Mouse (Mus musculus) spleen, adult 2 months (tissue): ENCODE measurements around the gene Apba3. TPM values are rescaled to one million over a fixed set of nuclear protein-coding genes. Genes with fewer than 3 reads are reported as not detected.

Experiments used
- DNase-seq, 2 experiments: peaks; one replicate each; pipeline versions ENCODE4 v3.0.0 to v3.0.0-alpha.2; 2012 to 2021; ENCODE audit warnings: low spot score in 2 of 2, low read depth in 1 of 2
- H3K27ac ChIP-seq: fragments of 200-500 bp; 2 replicates; pipeline ENCODE4 v1.5.1; 2012; ENCODE audit warnings: low read length, inconsistent platforms; ENCODE audit not compliant: insufficient read depth
- H3K27me3 ChIP-seq: fragments of 200-500 bp; 2 replicates; pipeline ENCODE4 v1.6.1; 2012; ENCODE audit warnings: mild to moderate bottlenecking, moderate library complexity, low read length, inconsistent platforms; ENCODE audit not compliant: control insufficient read depth, insufficient read depth
- H3K36me3 ChIP-seq: fragments of 200-500 bp; 2 replicates; pipeline ENCODE4 v1.6.1; 2012; ENCODE audit warnings: mild to moderate bottlenecking, low read length, inconsistent platforms; ENCODE audit not compliant: control insufficient read depth, insufficient read depth
- H3K4me1 ChIP-seq: fragments of 200-500 bp; 2 replicates; pipeline ENCODE4 v1.6.1; 2011; ENCODE audit warnings: inconsistent platforms; ENCODE audit not compliant: control insufficient read depth, insufficient read depth, insufficient read length
- H3K4me3 ChIP-seq: fragments of 200-500 bp; 2 replicates; pipeline ENCODE4 v1.5.1; 2011; ENCODE audit warnings: mild to moderate bottlenecking, inconsistent platforms; ENCODE audit not compliant: insufficient read depth, insufficient read length; ENCODE audit errors: extremely low read depth
- CTCF ChIP-seq: fragments of 200-500 bp; IDR thresholded peaks from 2 replicates; pipeline ENCODE4 v1.5.1; 2011; ENCODE audit warnings: mild to moderate bottlenecking, inconsistent platforms; ENCODE audit not compliant: insufficient read depth, insufficient read length, insufficient replicate concordance; ENCODE audit errors: extremely low read depth
- POLR2A ChIP-seq: fragments of 200-500 bp; IDR thresholded peaks from 2 replicates; pipeline ENCODE4 v1.6.1; 2011; ENCODE audit warnings: low read depth, low read length, inconsistent platforms
- WGBS: fragments of 180-500 bp; shearing (Covaris S2); methylation state at CpG from one replicate; pipeline ENCODE4 v1.1.7; 2018; 5-methylcytosine and 5-hydroxymethylcytosine counted together
- polyA plus RNA-seq: library from polyadenylated mRNA; depleted of rRNA; stranded (reverse); fragments of >200 nt; gene quantifications from 2 replicates; pipeline ENCODE4 v1.2.3, GENCODE M21; 2012

Apba3 gene
- polyA plus RNA-seq, 1 experiment, result 63.0 TPM

DNA sequence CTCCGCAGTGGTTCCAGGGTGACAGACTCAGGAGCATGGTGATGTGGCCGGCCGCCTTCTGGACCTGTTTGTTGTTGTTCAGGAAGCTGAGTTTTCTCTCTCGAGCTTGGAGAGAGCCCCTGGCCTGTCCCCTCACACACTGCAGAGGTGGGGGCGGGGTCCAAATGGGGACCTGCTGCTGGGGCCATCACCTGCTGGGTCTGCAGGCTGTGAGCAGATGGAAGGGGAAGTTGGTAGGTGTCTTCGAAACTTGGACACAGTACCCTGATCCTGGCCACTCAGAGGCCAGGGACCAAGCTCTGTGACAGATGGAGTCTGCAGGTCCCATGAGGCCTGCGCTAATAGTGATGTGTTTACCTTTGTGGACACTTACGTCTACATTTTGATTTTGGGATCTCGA, 34.6 kb downstream of the Apba3 start:
- no peak overlapping the region for H3K4me3 ChIP-seq
- DNase-seq, result no peak
- no peak for TF ChIP-seq POLR2A
- TF ChIP-seq CTCF, result no peak
- no peak overlapping the region for H3K27ac ChIP-seq
- H3K27me3 ChIP-seq, result no peaks in the 10 kb centered on the region
- H3K4me1 ChIP-seq, result peaks cover 80% of the 10 kb centered on the region
- 0 out of 2 replicates have a peak, but pooled peaks cover 3% of the 10 kb centered on the region for H3K36me3 ChIP-seq
- WGBS, result 63% methylated on average over 9 of the region's 9 CpGs

DNA sequence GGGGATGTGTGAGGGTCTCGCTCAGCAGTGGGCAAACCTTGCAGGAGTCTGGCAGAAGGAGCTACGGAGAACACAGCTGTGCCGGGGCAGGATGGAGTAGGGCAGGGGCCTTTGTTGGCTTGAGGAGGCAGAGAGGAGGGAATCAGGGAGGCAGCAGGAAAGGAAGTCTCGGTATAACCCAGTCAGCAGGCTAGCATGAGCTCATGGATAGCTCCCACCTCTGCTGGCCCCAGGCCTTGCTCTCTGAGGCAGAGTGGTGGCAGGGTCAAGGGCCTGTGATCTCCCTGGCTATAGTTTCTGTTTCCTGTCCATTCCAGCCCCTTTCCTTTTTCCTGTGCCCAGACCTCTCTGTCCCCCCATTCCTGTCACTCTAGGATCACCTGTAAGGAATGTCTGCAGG, 35.5 kb downstream of the Apba3 start:
- TF ChIP-seq CTCF, result no peak
- TF ChIP-seq POLR2A, result no peak
- peaks cover 9% of the 10 kb centered on the region for H3K36me3 ChIP-seq
- 76% methylated on average over 4 of the region's 4 CpGs for WGBS
- H3K27ac ChIP-seq, result peak overlapping the region; percentile 34; the same call in 1 of the 2 replicates
- DNase-seq, result no peak
- no peak overlapping the region for H3K4me3 ChIP-seq
- H3K27me3 ChIP-seq, result no peaks in the 10 kb centered on the region
- peaks cover 72% of the 10 kb centered on the region for H3K4me1 ChIP-seq

DNA sequence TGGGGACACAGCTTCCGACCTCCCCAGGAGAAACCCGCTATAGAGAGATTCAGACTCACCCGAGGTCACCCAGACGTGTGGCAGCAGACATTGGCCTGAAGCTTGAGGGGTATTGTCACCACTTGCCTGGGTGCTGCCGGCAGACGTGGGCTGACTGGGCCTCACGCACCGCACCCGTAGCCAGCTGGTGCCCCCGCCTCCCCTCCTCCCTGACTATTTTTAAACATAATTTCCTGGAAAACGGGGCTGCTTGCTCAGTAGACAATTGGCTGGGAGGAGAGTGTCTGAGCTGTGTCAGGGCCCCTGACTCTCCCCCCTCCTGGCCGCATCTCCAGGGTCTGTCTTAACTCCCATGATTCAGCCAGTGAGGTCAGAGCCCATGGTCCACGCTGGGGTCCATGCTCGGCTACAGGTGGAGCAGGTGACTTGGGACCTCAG, 36.0 kb downstream of the Apba3 start:
- no peak for DNase-seq
- WGBS, result 18% methylated on average over 14 of the region's 14 CpGs
- TF ChIP-seq POLR2A (no peak), CTCF (no peak)
- H3K27ac ChIP-seq, result peak overlapping the region; percentile 11; the same call in 1 of the 2 replicates
- no peak overlapping the region for H3K4me3 ChIP-seq
- H3K27me3 ChIP-seq, result no peaks in the 10 kb centered on the region
- H3K36me3 ChIP-seq, result peaks cover 15% of the 10 kb centered on the region
- peaks cover 67% of the 10 kb centered on the region for H3K4me1 ChIP-seq

DNA sequence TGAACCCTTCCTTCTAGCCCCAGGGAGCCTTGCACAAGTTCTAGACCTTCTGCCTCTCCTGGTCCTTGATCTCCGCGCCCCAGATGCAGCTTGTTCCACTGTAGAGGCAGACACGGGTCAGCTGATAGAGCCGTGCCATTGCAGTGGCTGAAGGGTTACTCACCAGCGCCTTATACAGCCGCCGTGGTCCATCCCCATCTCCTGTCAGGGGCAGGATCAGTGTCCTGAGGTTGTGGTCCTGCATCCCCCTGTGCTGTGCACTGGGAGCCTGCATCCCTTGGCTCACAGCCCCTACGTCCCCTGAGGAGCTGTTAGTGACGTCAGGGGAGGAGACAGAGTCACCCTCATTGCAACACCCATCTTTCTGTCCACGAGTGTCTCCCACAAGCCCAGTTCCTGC, 36.5 kb downstream of the Apba3 start:
- Histone ChIP-seq H3K4me3 (no peak overlapping the region), H3K27ac (0 out of 2 replicates have a peak overlapping the region, but pooled peaks have one; percentile 11), H3K27me3 (no peaks in the 10 kb centered on the region), H3K4me1 (peaks cover 62% of the 10 kb centered on the region), H3K36me3 (peaks cover 18% of the 10 kb centered on the region)
- DNase-seq, result no peak
- 34% methylated on average over 10 of the region's 10 CpGs for WGBS
- TF ChIP-seq CTCF (no peak), POLR2A (no peak)

DNA sequence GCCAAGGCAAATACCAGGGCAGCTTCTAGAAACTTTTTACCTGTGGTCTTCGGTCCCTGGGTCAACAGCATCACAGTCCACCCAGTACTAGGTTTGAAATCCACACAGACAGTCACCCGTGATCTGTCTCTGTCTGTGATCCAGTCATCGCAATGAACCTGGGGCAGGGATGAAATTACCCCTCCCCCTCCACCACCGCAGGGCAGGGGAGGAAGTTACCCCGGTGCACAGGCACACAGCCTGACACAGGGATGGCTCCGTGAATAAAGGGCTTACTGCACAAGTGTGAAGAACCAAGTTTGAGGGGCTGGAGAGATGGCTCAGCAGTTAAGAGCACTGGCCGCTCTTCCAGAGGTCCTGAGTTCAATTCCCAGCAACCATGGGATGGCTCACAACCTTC, 37.0 kb downstream of the Apba3 start:
- DNase-seq, result peak in 1 of 2 experiments; percentile 55
- peaks cover 18% of the 10 kb centered on the region for H3K36me3 ChIP-seq
- peaks cover 57% of the 10 kb centered on the region for H3K4me1 ChIP-seq
- no peak overlapping the region for H3K4me3 ChIP-seq
- H3K27me3 ChIP-seq, result no peaks in the 10 kb centered on the region
- WGBS, result 25% methylated on average over 7 of the region's 7 CpGs
- no peak overlapping the region for H3K27ac ChIP-seq
- TF ChIP-seq POLR2A (no peak), CTCF (no peak)

DNA sequence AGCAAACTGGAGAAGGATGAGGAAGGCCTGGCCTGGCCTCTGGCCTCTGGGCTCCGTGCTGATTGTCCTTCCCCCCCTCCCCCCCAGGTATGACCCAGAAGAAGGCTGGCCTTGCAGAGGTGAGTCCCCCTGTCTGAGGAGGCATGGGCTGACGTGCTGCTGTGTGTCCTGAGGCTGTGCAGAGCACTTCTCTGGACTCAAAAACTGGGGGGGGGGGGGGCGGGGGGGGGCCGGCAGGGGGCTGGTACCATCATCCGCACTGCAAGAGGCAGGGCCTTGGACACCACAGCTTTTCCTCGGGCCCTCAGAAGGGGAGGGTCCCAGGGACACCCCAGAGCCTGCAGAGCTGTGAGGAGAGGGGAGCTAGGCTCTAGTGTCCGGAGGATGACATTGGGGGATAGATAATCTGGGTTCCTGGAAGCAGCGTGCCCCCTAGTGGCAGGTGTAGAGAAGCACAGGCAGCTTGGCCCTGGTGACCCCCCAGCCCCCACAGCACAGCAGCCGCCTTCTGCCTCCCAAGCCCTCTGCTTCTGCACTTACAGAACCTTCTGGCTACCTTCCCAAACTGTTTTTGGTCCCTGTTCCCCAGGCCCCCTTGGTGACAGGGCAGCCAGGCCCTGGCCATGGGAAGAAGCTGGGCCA, 38.0 kb downstream of the Apba3 start:
- TF ChIP-seq POLR2A (no peak), CTCF (peak; percentile 92)
- peak in 1 of 2 experiments; percentile 53 for DNase-seq
- Histone ChIP-seq H3K4me3 (no peak overlapping the region), H3K27me3 (no peaks in the 10 kb centered on the region), H3K27ac (no peak overlapping the region), H3K36me3 (peaks cover 24% of the 10 kb centered on the region), H3K4me1 (peaks cover 51% of the 10 kb centered on the region)
- 24% methylated on average over 7 of the region's 9 CpGs for WGBS

DNA sequence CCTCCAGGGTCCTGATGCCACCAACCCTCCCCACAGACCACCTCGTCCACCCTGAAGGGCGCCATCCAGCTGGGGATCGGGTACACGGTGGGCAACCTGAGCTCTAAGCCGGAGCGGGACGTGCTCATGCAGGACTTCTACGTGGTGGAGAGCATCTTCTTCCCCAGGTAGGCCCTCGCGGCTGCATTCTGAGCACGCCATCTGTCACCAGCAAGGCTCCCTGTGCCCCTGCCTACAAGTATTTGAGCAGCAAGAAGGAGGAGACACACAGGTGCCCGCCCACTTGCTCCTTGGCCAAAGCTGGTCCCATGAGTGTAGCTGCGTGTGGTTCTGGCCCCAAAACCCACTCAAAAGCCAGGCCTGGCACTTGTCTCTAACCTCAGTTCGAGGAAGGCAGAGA, 38.9 kb downstream of the Apba3 start:
- Histone ChIP-seq H3K27me3 (no peaks in the 10 kb centered on the region), H3K27ac (peak overlapping the region; percentile 2; the same call in 1 of the 2 replicates), H3K4me3 (no peak overlapping the region), H3K4me1 (peaks cover 41% of the 10 kb centered on the region), H3K36me3 (peaks cover 33% of the 10 kb centered on the region)
- no peak for DNase-seq
- TF ChIP-seq CTCF, result no peak
- no peak for TF ChIP-seq POLR2A
- 91% methylated on average over 14 of the region's 14 CpGs for WGBS
